Mouse (Mus musculus) megakaryocyte, adult 5-6 weeks (primary cell): ENCODE results near the gene Plcb1. TPM values are rescaled to one million over a fixed set of nuclear protein-coding genes. Genes with fewer than 3 reads are reported as not detected.
"Not testable (repeated sequence)": the region's sequence is repeated elsewhere in the genome, so short reads cannot be mapped to it uniquely, and the experiment has no call there.

Source experiments
- ATAC-seq: 2 replicates; pipeline ENCODE4 v1.8.0; 2016; ENCODE audit warnings: mild to moderate bottlenecking, inconsistent platforms; ENCODE audit not compliant: poor library complexity, severe bottlenecking
- total RNA-seq, 2 experiments: library from RNA; stranded (forward) in 1 of 2; stranded (reverse) in 1 of 2; fragments of 153-499, 151-499 nt in 1 of 2; fragments of 221-1000, 200-1000 nt in 1 of 2; gene quantifications; 2 replicates each; pipeline versions ENCODE4 v1.2.3 to v1.2.4; 2015 to 2017

Gene Plcb1
- total RNA-seq, 2 experiments from 2014 or later = 37.3 to 39.4 TPM

DNA sequence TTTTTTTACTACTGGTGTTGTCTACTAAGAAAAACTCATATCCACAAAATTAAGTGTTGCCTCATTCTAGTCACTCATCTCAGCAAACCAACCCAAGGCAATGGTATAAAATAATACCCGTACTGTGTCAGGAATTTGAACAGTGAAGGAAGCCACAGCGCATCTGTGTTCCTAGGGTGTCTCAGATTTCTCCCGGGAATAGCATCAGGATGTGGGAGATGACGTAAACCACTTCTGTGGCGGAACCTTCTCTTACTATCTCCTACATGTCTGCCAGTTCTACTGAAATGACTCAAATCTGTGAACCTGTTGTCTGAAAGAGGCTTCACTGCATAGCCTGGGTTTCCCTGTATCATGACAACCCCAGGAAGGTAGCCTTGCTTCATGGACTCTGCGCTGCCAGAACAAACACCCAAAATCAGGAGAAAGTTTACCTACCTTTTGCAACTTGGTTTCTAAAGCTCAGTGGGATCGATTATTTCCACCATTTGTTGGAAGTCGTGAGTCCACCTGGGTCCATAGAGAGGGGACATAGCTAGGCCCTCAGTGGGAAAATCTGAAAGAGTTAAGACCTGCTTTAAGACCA, 510.4 kb downstream of the Plcb1 start:
- ATAC-seq = no peak

DNA sequence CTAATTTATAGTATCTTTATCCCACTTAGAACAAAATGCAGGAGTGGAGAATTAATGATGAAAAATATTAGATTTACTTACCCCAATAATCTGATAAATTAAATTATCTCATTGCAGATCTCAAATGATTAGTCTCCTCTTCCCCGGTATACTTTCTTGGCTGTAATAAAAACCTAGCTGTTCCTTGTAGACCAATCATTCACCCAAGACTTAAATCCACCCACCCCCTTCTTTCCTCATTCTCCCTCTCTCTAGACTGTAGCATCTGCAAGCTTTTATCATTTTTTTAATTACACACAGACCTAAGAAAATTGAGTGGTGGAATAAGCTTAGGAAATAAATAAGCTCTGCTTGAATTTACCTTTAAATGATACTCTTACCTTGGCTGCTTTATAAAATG, 514.6 kb downstream of the Plcb1 start:
- ATAC-seq = no peak

DNA sequence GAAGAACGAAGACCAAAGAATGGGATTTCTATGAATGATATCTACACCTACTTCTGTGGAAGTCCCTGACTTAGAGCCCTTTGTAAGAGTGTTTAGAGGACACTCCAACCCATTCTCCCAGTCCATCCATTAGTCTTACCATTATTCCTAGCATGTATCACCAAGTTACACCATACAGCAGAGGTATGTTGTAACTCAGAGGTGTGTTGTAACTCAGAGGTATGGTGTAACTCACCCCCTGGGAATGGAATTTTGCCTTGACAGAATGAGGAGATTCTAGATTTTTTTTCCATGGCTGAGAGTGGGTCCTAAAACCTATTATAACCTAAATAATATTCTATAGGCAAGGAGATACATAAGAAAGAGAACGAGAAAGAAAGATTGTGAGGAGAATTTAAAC, 516.6 kb downstream of the Plcb1 start:
- ATAC-seq = no peak

DNA sequence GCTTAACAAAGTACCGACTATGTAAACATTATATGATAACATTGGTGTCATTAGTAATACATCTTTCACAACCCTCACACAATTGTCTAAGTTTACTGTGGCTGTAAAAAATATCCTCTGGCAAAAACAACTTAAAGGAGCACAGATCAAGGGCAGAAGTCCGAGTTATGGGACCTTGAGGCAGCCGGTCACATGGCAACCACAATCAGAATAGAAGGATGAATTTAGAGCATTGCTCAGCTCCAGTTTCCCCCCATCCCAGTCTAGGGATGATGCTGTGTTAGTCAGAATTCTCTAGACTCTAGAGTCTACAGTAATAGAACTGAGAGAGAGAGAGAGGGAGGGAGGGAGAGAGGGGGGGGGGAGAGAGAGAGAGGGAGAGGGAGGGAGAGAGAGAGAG, 519.3 kb downstream of the Plcb1 start:
- no peak for ATAC-seq

- ATAC-seq = no peak
These were observed 520.0 kb downstream of the Plcb1 start for GRCm38 (mm10) chr2:135305736-135306471.

GRCm38 (mm10) chr2:135306472-135306771, 520.6 kb downstream of the Plcb1 start:
- no peak for ATAC-seq

GRCm38 (mm10) chr2:135307787-135308186, 521.9 kb downstream of the Plcb1 start:
- no peak for ATAC-seq

DNA sequence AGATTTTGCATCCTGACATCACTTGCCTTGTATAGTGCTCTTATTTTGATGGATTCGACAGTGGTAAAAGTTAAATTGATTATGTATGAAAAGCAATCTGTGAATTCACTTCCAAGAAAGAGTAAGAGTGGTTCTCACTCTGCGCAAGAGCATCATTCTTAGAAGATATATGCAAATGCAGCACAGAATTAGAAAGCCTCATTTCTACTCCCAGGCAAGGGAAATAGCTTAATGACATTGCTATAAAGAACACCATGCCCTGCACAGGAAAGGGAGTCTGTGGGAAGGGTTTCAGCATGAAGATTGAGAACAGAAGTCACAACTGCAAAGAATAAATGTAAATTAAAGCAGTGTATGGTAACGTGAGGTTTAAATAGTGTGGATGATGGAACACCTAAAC, 530.1 kb downstream of the Plcb1 start:
- ATAC-seq = no peak

DNA sequence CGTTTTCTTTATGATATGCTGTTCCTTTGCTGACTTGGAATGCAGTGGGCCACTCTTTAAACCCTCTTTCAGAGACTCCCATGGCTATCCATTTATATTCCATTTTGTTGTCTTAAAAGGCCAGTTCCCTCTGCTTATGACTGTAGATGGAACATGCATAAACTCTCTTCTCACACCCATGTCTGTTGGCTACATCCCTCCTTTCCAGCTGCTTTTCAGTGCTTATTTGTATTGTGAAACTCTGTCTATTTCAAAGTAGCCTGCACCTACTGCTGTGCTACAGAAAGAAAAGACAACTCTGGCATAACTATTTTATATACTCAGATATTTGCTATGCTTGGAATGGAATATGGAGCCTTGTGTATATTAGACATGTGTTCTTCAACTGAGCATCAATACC, 532.3 kb downstream of the Plcb1 start:
- ATAC-seq = no peak

DNA sequence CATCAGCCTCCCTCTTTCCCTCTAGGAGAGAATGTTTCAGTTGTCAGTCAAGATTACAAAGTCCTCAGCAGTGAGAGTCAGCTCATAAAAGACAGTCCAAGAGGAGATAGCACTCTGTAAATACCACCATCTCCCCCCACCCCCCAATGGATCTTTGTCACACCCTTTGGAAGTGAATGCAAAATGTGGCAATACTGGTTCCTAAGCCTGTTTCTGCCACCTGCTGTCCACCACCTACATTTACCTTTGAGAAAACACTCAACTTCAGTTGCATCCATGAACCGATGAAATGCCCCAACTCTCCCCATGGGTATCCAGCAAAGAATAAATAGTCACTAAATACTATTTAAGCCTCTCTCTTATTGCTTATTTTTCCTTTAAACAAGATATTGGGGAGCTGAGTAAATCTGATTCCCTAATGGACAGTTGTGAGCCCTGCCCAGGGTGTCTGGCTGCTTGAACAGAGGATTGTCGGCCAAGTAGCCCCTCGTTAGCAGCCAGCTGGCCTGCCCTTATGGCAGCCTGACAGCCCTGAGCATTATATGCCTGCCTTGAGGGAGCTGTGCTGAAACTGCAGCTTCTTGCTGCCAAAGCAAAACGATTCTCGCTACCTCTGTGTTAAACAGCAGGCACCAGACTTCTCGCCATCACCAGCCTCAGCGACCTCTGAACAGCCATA, 537.5 kb downstream of the Plcb1 start:
- ATAC-seq = no peak

DNA sequence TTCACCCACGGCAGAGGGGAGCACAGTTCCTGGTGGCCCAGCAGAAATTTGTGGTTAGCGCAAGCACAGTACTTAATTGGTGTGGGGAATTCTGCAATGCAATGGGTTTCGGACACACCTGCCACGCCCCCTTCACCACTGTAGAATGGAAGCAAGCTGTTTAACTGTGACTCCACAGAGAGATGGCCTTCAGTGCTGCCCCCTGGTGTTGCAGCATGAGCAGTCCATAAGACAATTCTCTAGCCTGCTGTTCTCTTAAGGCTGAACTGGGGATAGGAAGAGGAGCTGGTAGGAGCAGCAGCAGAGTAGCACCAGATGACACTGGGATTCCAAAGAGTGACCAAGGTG, 538.1 kb downstream of the Plcb1 start:
- ATAC-seq = peak; percentile 49

GRCm38 (mm10) chr2:135328756-135329155, 542.9 kb downstream of the Plcb1 start:
- peak; percentile 80 for ATAC-seq

DNA sequence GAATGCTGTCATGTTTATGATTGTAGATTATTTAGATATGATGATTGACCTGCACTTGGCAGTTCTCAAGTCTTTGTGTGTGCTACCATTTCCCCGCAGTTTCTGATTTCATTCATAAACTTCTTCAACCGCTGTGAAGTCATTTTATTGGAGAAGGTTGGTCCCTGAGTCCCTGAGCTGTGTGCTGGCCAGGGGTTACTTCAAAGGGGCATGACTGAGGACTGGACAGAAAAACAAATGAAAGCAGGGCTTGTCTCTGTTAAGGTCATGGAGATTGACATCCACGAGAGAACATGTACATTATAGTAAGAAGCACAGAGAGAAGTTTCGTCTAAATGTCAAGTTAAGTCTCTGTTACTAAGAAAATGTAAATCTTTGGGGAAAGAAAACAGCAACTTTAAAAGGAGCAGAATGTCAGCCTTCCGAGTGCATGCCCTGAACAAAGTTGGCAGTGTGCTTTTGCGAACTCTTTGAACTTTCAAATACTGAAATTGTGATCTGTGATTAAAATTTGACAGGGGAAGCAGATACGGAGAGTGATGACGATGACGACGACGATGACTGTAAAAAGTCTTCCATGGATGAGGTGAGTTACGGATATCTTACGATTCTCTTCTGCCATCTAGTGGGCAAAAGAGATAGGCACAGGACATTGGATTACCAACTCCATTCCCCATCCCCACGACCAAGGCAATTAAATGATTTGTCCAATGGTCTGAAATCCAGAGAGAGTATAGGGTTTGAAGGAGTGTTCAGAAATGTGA, 544.1 kb downstream of the Plcb1 start:
- peak; percentile 83 for ATAC-seq

GRCm38 (mm10) chr2:135331868-135332267, 546.0 kb downstream of the Plcb1 start:
- no peak for ATAC-seq

DNA sequence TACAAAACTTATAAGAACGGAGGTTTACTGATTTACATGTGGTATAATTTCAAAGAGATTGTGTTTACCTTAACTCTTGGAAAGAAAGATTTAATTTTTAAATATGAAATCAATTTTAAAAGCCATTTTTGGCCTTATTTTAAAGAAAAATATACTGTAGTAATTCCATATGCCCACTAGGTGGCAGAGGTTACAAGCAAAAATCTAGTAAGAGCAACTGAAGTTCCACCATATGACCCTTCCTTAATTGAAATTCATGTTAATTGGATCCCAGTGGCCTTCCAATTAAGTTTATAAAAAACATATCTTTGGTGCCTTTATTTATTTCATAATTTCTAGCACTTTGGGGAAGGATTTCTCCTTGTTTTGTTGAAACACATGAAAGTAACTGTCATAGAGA, 570.4 kb downstream of the Plcb1 start:
- ATAC-seq = peak; percentile 59

GRCm38 (mm10) chr2:135361798-135362197, 575.9 kb downstream of the Plcb1 start:
- peak; percentile 77 for ATAC-seq

- peak; percentile 31; the same call in 1 of the 2 replicates for ATAC-seq
These were observed 577.1 kb downstream of the Plcb1 start for GRCm38 (mm10) chr2:135362948-135363347.

DNA sequence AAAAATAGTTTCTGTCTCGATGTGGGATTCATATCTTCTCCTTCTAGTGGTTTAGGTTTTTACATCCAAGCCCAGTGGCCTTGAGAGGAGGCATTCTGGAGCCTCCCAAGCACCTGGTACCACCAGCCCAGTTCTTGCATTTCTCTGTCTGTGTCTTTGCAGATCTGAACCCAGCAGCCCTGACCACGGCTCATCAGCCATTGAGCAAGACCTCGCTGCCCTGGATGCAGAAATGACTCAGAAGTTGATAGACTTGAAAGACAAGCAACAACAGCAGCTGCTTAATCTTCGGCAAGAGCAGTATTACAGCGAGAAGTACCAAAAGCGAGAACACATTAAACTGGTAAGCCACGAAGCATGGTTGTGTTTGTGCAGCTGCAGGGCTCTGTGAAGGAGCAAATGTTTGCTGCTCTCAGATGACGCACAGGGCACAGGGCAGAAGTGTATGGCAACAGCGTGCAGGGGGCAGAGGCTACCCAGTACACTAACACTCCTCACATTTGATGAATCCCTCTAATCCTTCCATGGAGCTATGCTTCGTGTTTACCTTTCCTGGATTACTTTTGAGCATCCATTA, 584.5 kb downstream of the Plcb1 start:
- no peak for ATAC-seq

GRCm38 (mm10) chr2:135380796-135381195, 594.9 kb downstream of the Plcb1 start:
- ATAC-seq = not testable (repeated sequence)

DNA sequence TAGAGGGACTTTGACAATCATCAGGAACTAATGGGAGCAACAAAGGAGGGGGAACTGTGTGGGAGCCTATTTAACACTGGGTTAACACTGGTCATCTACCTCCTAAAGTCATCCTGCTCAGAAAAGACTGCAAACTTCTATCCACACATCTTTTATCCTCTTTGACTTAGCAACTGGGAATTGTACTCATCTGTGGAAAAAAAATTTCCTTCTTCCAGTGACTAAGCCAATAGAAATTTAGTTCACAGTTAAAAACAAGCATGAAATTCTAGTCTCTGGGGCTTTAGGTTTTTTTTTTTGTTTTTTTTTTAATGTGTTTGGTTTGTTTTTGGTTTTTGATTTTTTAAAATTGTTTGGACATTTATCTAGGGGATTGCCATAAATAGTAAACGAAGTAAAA, 595.5 kb downstream of the Plcb1 start:
- no peak for ATAC-seq

GRCm38 (mm10) chr2:135387990-135388389, 602.1 kb downstream of the Plcb1 start:
- peak; percentile 64 for ATAC-seq
